Mouse (Mus musculus) mature B cell (primary cell): ENCODE measurements around the gene Gm11596.
"Not testable (repeated sequence)": the region's sequence is repeated elsewhere in the genome, so short reads cannot be mapped to it uniquely, and the experiment has no call there.

Experiments used
- in situ Hi-C: fragments of 300-500 bp; cut with MboI; formaldehyde crosslinking; loops from 2 replicates; pipeline ENCODE4 v1.14.3; 2019

Gm11596 gene

DNA sequence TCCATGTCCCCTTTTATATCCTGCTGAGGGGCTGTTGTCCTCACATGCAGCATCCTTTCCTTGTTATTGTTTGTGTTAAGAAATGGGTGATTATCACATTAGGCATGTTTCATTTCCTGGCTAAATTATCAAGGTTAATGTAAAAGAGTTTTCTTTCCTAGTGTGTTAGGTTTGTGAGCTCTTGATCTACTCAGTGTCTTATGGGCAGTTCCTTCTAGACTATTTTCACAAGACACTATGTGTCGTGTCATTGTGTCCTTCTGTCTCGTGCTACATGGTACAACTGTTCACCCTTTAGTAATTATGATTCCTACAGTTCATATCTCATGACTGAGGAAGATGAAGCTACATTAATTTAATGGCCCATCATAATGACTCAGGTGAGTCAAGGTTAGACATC, at the start of gene Gm11596:
Gene Gm11596, minus strand, starts transcription at position 101 of the 400 bp plus-strand sequence.
- in situ Hi-C loops: no loop called here

DNA sequence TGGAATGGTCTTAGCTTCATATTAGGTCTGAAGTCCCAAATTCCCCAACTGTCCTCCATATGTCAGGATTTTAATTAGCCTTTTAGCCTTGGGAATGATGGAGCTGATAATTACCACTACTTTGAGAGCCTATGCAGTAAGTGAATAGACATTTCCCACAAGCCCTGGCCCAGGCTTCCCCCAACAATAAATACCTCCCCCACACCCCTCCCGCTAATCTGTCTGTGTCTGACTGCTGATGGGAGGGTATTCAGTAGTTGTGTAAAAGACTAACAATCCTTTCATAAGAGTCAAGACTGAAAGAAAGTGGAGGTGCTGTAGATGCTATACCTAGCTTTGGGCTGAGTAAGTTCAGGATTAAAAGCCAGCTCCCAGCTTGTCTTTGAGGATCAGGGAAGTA, 48.9 kb upstream of the Gm11596 start:
- in situ Hi-C loops: no loop called here

DNA sequence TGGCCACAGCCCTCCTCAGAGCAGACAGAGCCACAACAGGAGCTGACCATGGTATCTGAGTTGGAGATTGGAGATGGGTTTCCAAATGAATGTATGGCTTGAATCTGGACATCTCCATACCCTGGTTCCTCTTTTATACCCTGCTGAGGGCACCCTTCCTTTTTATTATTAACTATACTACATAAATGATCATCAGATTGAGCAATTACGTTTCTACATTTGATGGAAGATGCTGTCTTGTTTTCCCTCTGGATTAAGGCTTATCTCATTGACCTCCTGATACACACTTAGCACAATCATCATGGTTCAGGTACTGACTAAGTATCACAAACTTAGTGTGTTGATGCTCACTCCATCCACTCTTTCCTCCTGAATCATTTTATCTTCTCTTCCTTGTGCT, 44.7 kb upstream of the Gm11596 start, which contains the start of gene 2300003K06Rik:
Gene 2300003K06Rik, minus strand, starts transcription at position 101 of the 400 bp plus-strand sequence.
- in situ Hi-C loops: no loop called here

DNA sequence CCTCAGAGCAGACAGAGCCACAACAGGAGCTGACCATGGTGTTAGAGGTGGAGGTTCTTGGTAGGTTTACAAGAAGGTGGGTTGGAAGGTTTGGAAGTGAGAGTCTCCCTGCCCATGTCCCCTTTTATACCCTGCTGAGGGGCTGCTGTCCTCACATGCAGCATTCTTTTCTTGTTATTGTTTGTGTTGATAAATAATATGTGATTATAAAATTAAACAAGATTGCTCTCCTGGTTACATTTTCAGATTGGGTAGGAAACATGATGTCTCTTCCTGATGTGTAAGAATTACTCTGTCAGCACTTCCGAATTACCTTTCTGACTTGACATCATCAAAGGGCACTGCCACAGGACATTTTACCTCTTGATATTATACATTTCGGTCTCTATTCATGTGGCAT, 22.3 kb upstream of the Gm11596 start, which contains the start of gene Gm11564:
Gene Gm11564, minus strand, starts transcription at position 101 of the 400 bp plus-strand sequence.
- in situ Hi-C loops: not testable (repeated sequence)

DNA sequence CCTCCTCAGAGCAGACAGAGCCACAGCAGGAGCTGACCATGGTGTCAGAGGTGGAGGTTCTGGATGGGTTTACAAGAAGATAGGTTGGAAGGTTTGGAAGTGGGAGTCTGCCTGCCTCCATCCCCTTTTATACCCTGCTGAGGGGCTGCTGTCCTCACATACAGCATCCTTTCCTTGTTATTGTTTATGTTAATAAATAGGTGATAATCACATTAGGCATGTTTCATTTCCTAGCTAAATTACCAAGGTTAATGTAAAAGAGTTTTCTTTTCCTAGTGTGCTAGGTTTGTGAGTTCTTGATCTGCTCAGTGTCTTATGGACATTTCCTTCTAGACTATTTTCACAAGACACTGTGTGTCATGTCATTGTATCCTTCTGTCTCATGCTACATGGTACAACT, 16.5 kb upstream of the Gm11596 start, which contains the start of gene Krtap4-13:
Gene Krtap4-13, minus strand, starts transcription at position 101 of the 400 bp plus-strand sequence.
- in situ Hi-C loops: not testable (repeated sequence)

DNA sequence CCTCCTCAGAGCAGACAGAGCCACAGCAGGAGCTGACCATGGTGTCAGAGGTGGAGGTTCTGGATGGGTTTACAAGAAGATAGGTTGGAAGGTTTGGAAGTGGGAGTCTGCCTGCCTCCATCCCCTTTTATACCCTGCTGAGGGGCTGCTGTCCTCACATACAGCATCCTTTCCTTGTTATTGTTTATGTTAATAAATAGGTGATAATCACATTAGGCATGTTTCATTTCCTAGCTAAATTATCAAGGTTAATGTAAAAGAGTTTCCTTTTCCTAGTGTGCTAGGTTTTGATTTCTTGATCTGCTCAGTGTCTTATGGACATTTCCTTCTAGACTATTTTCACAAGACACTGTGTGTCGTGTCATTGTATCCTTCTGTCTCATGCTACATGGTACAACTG, 11.1 kb upstream of the Gm11596 start, which contains the start of gene Gm11554:
Gene Gm11554, minus strand, starts transcription at position 101 of the 400 bp plus-strand sequence.
- in situ Hi-C loops: not testable (repeated sequence)

DNA sequence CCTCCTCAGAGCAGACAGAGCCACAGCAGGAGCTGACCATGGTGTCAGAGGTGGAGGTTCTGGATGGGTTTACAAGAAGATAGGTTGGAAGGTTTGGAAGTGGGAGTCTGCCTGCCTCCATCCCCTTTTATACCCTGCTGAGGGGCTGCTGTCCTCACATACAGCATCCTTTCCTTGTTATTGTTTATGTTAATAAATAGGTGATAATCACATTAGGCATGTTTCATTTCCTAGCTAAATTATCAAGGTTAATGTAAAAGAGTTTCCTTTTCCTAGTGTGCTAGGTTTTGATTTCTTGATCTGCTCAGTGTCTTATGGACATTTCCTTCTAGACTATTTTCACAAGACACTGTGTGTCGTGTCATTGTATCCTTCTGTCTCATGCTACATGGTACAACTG, 5.6 kb upstream of the Gm11596 start, which contains the start of gene Gm11569:
Gene Gm11569, minus strand, starts transcription at position 101 of the 400 bp plus-strand sequence.
- in situ Hi-C loops: not testable (repeated sequence)

DNA sequence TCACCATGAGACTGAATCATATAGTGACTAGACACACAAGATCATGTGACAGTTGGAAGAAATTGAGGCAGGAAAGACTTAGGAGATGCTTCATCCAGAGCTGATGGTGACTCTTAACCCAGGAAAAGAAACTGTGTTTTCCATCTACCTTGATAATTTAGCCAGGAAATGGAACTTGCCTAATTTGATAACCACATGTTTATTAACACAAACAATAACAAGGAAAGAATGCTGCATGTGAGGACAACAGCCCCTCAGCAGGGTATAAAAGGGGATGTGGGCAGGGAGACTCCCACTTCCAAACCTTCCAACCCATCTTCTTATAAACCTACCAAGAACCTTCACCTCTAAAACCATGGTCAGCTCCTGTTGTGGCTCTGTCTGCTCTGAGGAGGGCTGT, 8.4 kb downstream of the Gm11596 start, which contains the start of gene Krtap4-9:
Gene Krtap4-9, plus strand, starts transcription at position 301 of the 400 bp plus-strand sequence.
- in situ Hi-C loops: not testable (repeated sequence)

DNA sequence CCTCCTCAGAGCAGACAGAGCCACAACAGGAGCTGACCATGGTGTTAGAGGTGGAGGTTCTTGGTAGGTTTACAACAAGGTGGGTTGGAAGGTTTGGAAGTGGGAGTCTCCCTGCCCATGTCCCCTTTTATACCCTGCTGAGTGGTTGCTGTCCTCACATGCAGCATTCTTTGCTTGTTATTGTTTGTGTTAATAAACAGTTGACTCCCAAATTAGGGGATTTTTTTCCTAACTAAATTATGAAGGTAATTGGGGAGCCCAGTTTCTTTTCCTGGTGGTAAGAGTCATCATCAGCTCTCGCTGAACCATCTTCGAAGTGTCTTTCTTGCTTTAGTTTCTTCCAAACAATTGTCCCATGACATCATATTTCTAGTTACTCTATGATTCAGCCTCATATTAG, 12.7 kb downstream of the Gm11596 start, which contains the start of gene Krtap4-8:
Gene Krtap4-8, minus strand, starts transcription at position 101 of the 400 bp plus-strand sequence.
- in situ Hi-C loops: no loop called here

DNA sequence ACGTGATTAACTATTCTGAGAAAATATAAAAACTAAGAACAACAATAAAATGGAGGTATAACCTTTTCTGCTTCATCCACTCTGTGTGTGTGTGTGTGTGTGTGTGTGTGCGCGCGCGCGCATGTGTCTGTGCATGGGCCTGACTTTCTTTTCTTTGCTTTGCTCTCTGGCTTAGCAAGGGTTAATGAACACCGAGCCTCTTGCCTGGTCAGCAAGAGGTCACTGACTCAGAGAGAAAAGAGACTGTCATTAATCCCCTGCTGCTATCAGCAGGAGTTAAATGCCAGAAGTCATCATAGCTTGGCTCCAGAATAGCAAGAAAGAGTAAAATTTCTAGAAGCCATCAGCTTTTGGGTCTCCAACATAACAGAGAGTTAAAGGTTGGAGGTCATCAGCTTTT, 14.9 kb downstream of the Gm11596 start:
- in situ Hi-C loops: no loop called here

DNA sequence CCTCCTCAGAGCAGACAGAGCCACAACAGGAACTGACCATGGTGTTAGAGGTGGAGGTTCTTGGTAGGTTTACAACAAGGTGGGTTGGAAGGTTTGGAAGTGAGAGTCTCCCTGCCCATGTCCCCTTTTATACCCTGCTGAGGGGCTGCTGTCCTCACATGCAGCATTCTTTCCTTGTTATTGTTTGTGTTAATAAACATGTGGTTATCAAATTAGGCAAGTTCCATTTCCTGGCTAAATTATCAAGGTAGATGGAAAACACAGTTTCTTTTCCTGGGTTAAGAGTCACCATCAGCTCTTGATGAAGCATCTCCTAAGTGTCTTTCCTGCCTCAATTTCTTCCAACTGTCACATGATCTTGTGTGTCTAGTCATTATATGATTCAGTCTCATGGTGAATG, 20.5 kb downstream of the Gm11596 start, which contains the start of gene Gm11595:
Gene Gm11595, minus strand, starts transcription at position 101 of the 400 bp plus-strand sequence.
- in situ Hi-C loops: not testable (repeated sequence)

DNA sequence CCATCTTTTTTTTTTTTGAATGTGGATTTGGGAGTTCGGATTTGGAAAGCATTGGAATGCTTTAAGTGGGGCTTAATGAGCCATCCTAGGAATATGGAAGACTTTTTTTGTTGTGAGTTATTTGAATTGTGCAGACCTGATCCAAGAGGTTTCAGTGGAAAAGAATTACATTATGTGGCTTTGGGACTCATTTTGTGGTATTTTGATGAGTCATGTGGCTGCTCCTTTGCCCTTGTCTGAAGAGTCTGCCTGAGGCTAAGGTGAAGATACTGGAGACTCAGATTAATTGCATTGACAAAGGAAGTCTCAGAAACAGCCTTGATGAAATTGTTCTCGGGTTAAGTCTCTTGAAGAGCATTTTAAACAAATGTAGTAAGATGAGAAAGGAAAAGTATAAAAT, 24.9 kb downstream of the Gm11596 start:
- in situ Hi-C loops: no loop called here

DNA sequence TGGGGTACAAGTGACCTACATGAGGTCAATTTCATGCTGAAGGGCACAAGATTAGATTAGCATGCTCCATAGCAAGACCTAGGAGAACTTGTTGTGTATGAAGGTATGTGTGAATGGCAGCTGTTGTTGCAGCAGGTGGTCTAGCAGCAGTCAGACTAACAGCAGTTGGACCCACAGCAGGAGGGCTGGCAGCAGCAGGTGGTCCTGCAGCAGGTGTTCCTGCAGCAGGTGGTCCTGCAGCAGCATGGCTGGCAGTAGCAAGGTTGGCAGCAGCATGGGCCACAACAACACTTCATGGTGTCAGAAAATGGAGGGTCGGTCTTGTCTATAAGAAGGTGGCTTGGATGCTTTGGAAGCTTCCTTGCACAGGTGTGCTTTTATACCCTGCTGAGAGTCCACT, 34.4 kb downstream of the Gm11596 start:
- in situ Hi-C loops: no loop called here

DNA sequence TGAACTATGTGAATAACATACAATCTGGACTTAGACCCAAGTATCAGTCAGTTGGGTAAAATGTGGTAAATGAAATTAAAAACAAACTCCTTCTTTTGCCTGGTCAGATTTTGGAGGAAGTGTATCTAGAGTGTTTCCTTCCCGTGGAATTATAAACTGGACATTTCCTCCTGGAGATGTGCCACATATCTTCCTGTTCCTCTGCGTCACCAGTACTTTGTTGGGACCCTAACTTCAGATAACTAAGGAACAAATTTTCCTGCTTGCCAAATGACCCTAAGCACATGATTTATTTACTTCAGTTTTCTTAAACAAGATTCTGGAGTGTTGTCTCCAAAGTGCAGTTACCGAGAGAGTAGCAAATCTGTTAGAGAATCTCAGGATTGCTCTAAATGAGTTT, 49.3 kb downstream of the Gm11596 start:
- in situ Hi-C loops: no loop called here
